Mouse (Mus musculus): Measurements from ENCODE around the gene Trim30c.
A peak's percentile ranks its signal among the peaks of the same experiment; 100 is the strongest.
"Not testable (repeated sequence)": the region's sequence is repeated elsewhere in the genome, so short reads cannot be mapped to it uniquely, and the experiment has no call there.

Gene Trim30c

GRCm38 (mm10) chr7:104400698-104401097 lies at the start of gene Trim30c:
Trim30c (minus strand) TSS chr7:104400837.
- no peak for DNase-seq (ENCODE audit: low read depth, low spot score)

- peak; percentile 29 for DNase-seq (ENCODE audit: low read depth, low spot score)
Observed at GRCm38 (mm10) chr7:104445961-104446645, 45.5 kb upstream of the Trim30c start.

- DNase-seq (ENCODE audit: low read depth, low spot score): no peak
Observed at GRCm38 (mm10) chr7:104404460-104404950, 3.9 kb upstream of the Trim30c start.

- DNase-seq (ENCODE audit: low read depth, low spot score): no peak
Observed at GRCm38 (mm10) chr7:104401140-104401539, 503 bp upstream of the Trim30c start.

GRCm38 (mm10) chr7:104398492-104398891 lies 2.1 kb downstream of the Trim30c start:
- no peak for DNase-seq (ENCODE audit: low read depth, low spot score)

GRCm38 (mm10) chr7:104369736-104370414 lies 30.8 kb downstream of the Trim30c start, which contains the start of gene Trim30b:
Trim30b (minus strand) TSS chr7:104369884.
- peak; percentile 32 for DNase-seq (ENCODE audit: low read depth, low spot score)

GRCm38 (mm10) chr7:104366339-104366738 lies 34.3 kb downstream of the Trim30c start:
- DNase-seq (ENCODE audit: low read depth, low spot score): no peak

GRCm38 (mm10) chr7:104353600-104353967 lies 47.1 kb downstream of the Trim30c start:
- no peak for DNase-seq (ENCODE audit: low read depth, low spot score)

- peak; percentile 81 for DNase-seq (ENCODE audit: low read depth, low spot score)
Observed at GRCm38 (mm10) chr7:104352717-104353599, 47.7 kb downstream of the Trim30c start, which contains the start of gene Trim12c. Trim12c (minus strand) TSS chr7:104353362.

- not testable (repeated sequence) for DNase-seq (ENCODE audit: low read depth, low spot score)
Observed at GRCm38 (mm10) chr7:104348043-104348442, 52.6 kb downstream of the Trim30c start.

- DNase-seq (ENCODE audit: low read depth, low spot score): not testable (repeated sequence)
Observed at GRCm38 (mm10) chr7:104340744-104341143, 59.9 kb downstream of the Trim30c start.

GRCm38 (mm10) chr7:104335547-104335946 lies 65.1 kb downstream of the Trim30c start:
- DNase-seq (ENCODE audit: low read depth, low spot score): not testable (repeated sequence)

Data from ES-CJ7 (cell line).